Mouse (Mus musculus) CH12.LX (cell line): ENCODE data around the gene Chaf1a. TPM values are rescaled to one million over a fixed set of nuclear protein-coding genes. Genes with fewer than 3 reads are reported as not detected.

Experiments
- DNase-seq: peaks from one replicate; pipeline ENCODE4 v3.0.0-alpha.2; 2013; ENCODE audit errors: extremely low read depth
- H3K27ac ChIP-seq: 2 replicates; pipeline ENCODE4 v1.5.1; 2012; ENCODE audit warnings: low read depth, mild to moderate bottlenecking, control low read depth, moderate library complexity; ENCODE audit not compliant: insufficient read depth
- H3K27me3 ChIP-seq: replicated peaks from 2 replicates; pipeline ENCODE3; 2012; ENCODE audit warnings: inconsistent platforms
- H3K36me3 ChIP-seq, 2 experiments: replicated peaks in 1 of 2; 2 replicates each; pipeline versions ENCODE3 to v1.6.1; 2012; ENCODE audit warnings: inconsistent platforms in 1 of 2, low read length in 1 of 2, mild to moderate bottlenecking in 1 of 2, mixed read lengths in 1 of 2, moderate library complexity in 1 of 2; ENCODE audit not compliant: control insufficient read depth in 1 of 2, insufficient read depth in 1 of 2
- H3K4me1 ChIP-seq, 2 experiments: 2 replicates each; pipeline ENCODE4 v1.6.1; 2012; ENCODE audit warnings: inconsistent platforms in 1 of 2, moderate library complexity in 1 of 2; ENCODE audit not compliant: insufficient read depth in 2 of 2, control insufficient read depth in 1 of 2
- H3K4me2 ChIP-seq: 2 replicates; pipeline ENCODE4 v1.6.1; 2012; ENCODE audit warnings: low read depth, mild to moderate bottlenecking, control low read depth; ENCODE audit not compliant: poor library complexity, insufficient read depth, severe bottlenecking
- H3K4me3 ChIP-seq, 3 experiments: fragments of 150-350 bp in 1 of 3; sonication (generic) in 1 of 3; replicated peaks in 1 of 3; 2 replicates each; pipeline versions ENCODE3 to v1.5.1; 2011 to 2012; ENCODE audit warnings: low read depth in 2 of 3, low read length in 2 of 3, mild to moderate bottlenecking in 2 of 3, moderate library complexity in 2 of 3, control low read depth in 1 of 3, improper control_type of control experiment in 1 of 3, inconsistent platforms in 1 of 3, mixed read lengths in 1 of 3; ENCODE audit not compliant: poor library complexity in 1 of 3
- H3K79me2 ChIP-seq: replicated peaks from 2 replicates; pipeline ENCODE4 v1.6.1; 2012; ENCODE audit warnings: mild to moderate bottlenecking, moderate library complexity; ENCODE audit not compliant: control insufficient read depth, poor library complexity, insufficient read depth, severe bottlenecking; ENCODE audit errors: extremely low read depth
- H3K9ac ChIP-seq: 2 replicates; pipeline ENCODE4 v1.6.1; 2012; ENCODE audit warnings: low read depth, mild to moderate bottlenecking, control low read depth, moderate library complexity; ENCODE audit not compliant: insufficient read depth
- H3K9me3 ChIP-seq: replicated peaks from 2 replicates; pipeline ENCODE3; 2012; ENCODE audit warnings: low read length, inconsistent platforms, mixed read lengths
- CHD2 ChIP-seq: IDR thresholded peaks from 2 replicates; pipeline ENCODE4 v1.6.1; 2011; ENCODE audit warnings: low read length, improper control_type of control experiment
- CTCF ChIP-seq, 2 experiments: IDR thresholded peaks in 1 of 2; conservative IDR thresholded peaks in 1 of 2; 2 replicates each; pipeline ENCODE4 v1.5.1; 2011 to 2012; ENCODE audit warnings: low read depth in 2 of 2, low read length in 2 of 2, improper control_type of control experiment in 1 of 2, inconsistent platforms in 1 of 2, mild to moderate bottlenecking in 1 of 2, moderate library complexity in 1 of 2
- E2F4 ChIP-seq: IDR thresholded peaks from 2 replicates; pipeline ENCODE4 v1.6.1; 2011; ENCODE audit warnings: low read depth, low read length, improper control_type of control experiment; ENCODE audit not compliant: insufficient replicate concordance
- ELF1 ChIP-seq: IDR thresholded peaks from 2 replicates; pipeline ENCODE4 v1.6.1; 2014; ENCODE audit warnings: low read depth, mild to moderate bottlenecking, inconsistent platforms, low read length, improper control_type of control experiment
- EP300 ChIP-seq: IDR thresholded peaks from 2 replicates; pipeline ENCODE4 v1.6.1; 2011; ENCODE audit warnings: low read length, improper control_type of control experiment
- GABPA ChIP-seq: IDR thresholded peaks from 2 replicates; pipeline ENCODE4 v1.6.1; 2012; ENCODE audit warnings: low read depth, low read length, improper control_type of control experiment, inconsistent platforms; ENCODE audit not compliant: insufficient replicate concordance
- HCFC1 ChIP-seq: IDR thresholded peaks from 2 replicates; pipeline ENCODE4 v1.6.1; 2012; ENCODE audit warnings: low read depth, mild to moderate bottlenecking, inconsistent platforms, low read length, improper control_type of control experiment
- IRF4 ChIP-seq: IDR thresholded peaks from 2 replicates; pipeline ENCODE4 v1.6.1; 2014; ENCODE audit warnings: low read depth, mild to moderate bottlenecking, inconsistent platforms, low read length, improper control_type of control experiment
- JUND ChIP-seq: conservative IDR thresholded peaks from 2 replicates; pipeline ENCODE4 v1.6.1; 2011; ENCODE audit warnings: low read depth, low read length, improper control_type of control experiment
- MAFK ChIP-seq: IDR thresholded peaks from 2 replicates; pipeline ENCODE4 v1.6.1; 2011; ENCODE audit warnings: low read length, improper control_type of control experiment; ENCODE audit not compliant: insufficient replicate concordance
- MAX ChIP-seq: IDR thresholded peaks from 2 replicates; pipeline ENCODE4 v1.6.1; 2011; ENCODE audit warnings: low read length, improper control_type of control experiment
- MYC ChIP-seq: IDR thresholded peaks from 2 replicates; pipeline ENCODE4 v1.6.1; 2011; ENCODE audit warnings: low read depth, mild to moderate bottlenecking, improper control_type of control experiment, low read length
- NRF1 ChIP-seq: IDR thresholded peaks from 2 replicates; pipeline ENCODE4 v1.6.1; 2014; ENCODE audit warnings: low read depth, mild to moderate bottlenecking, inconsistent platforms, low read length, improper control_type of control experiment, moderate library complexity
- PAX5 ChIP-seq: IDR thresholded peaks from 2 replicates; pipeline ENCODE4 v1.6.1; 2012; ENCODE audit warnings: low read length, inconsistent platforms, mixed read lengths
- RAD21 ChIP-seq: IDR thresholded peaks from 2 replicates; pipeline ENCODE4 v1.6.1; 2011; ENCODE audit warnings: low read depth, mild to moderate bottlenecking, low read length, improper control_type of control experiment, moderate library complexity
- RCOR1 ChIP-seq: conservative IDR thresholded peaks from 2 replicates; pipeline ENCODE4 v1.6.1; 2012; ENCODE audit warnings: low read depth, mild to moderate bottlenecking, inconsistent platforms, low read length, improper control_type of control experiment
- UBTF ChIP-seq: IDR thresholded peaks from 2 replicates; pipeline ENCODE4 v1.6.1; 2012; ENCODE audit warnings: low read depth, mild to moderate bottlenecking, inconsistent platforms, low read length, improper control_type of control experiment, moderate library complexity
- USF2 ChIP-seq: conservative IDR thresholded peaks from 2 replicates; pipeline ENCODE4 v1.6.1; 2011; ENCODE audit warnings: low read depth, low read length, improper control_type of control experiment
- ZC3H11A ChIP-seq: IDR thresholded peaks from 2 replicates; pipeline ENCODE4 v1.6.1; 2012; ENCODE audit warnings: low read depth, mild to moderate bottlenecking, inconsistent platforms, low read length, improper control_type of control experiment
- ZKSCAN1 ChIP-seq: IDR thresholded peaks from 2 replicates; pipeline ENCODE4 v1.6.1; 2012; ENCODE audit warnings: low read depth, inconsistent platforms, low read length, improper control_type of control experiment, borderline replicate concordance
- ZMIZ1 ChIP-seq: IDR thresholded peaks from 2 replicates; pipeline ENCODE4 v1.6.1; 2012; ENCODE audit warnings: low read depth, mild to moderate bottlenecking, inconsistent platforms, low read length, improper control_type of control experiment
- dilution Hi-C: fragments of 300-500 bp; cut with MboI; formaldehyde crosslinking; loops from 2 replicates; pipeline ENCODE4 v1.14.3; 2020; ENCODE audit warnings: low sequenced_read_pairs; ENCODE audit not compliant: extremely low pct_unique_long_range_greater_than_20kb, extremely low pct_ligation_motif_present
- in situ Hi-C: fragments of 300-500 bp; cut with MboI; formaldehyde crosslinking; loops from 3 replicates; pipeline ENCODE4 v1.14.3; 2019; ENCODE audit warnings: low sequenced_read_pairs, low pct_ligation_motif_present, low pct_unique_long_range_greater_than_20kb, mixed read lengths
- polyA plus RNA-seq: library from polyadenylated mRNA; unstranded; fragments of >175 nt; gene quantifications from 2 replicates; pipeline ENCODE4 v1.2.1, GENCODE M21; 2012; ENCODE audit warnings: low read depth; ENCODE audit not compliant: insufficient read length
- total RNA-seq, 2 experiments: library from RNA; depleted of rRNA; stranded (reverse); fragments of 300-350 nt in 1 of 2; fragments of >200 nt in 1 of 2; gene quantifications; 2 replicates each; pipeline ENCODE4 v1.2.3; 2012 to 2014

The Chaf1a gene
- total and polyA plus RNA-seq, 3 experiments: 18.4 to 97.1 (median 39.3) TPM

DNA sequence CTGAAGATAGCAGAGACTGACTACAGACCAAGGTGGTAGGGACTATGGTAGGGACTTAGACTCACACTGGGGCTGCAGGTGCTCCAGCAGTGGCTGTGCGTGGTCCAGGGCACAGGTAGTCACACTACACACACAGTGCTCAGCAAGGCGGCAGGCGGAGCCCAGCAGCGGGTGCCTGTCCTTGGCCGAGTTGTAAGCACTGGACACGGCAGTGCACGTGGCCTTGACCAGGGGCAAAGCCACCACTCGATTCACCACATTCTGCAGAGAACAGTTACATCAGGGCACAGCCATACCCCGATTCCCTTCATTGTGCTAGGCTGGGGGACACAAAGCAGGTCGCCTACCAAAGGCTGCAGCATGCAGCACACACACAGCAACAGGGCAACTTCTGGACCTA lies 76.0 kb downstream of the Chaf1a start:
- Histone ChIP-seq H3K27ac (no peak overlapping the region), H3K79me2 (no peaks in the 10 kb centered on the region), H3K36me3 (peaks cover 0 to 8% of the 10 kb centered on the region in 2 experiments), H3K9me3 (no peaks in the 10 kb centered on the region), H3K27me3 (peaks cover 17% of the 10 kb centered on the region), H3K9ac (no peak overlapping the region), H3K4me2 (no peak overlapping the region), H3K4me3 (no peak overlapping the region), H3K4me1 (0 out of 4 replicates have a peak, but pooled peaks cover 0 to 2% of the 10 kb centered on the region in 2 experiments)
- TF ChIP-seq RCOR1 (no peak), HCFC1 (no peak), E2F4 (no peak), NRF1 (no peak), MAFK (no peak), PAX5 (no peak), ELF1 (no peak), ZC3H11A (no peak)
- no peak for DNase-seq
- dilution Hi-C loops (no loop called here), in situ Hi-C loops (loop anchor here (5.0 kb wide), 1 partner anchor 34 kb away; no protein-coding TSS in a partner anchor)

DNA sequence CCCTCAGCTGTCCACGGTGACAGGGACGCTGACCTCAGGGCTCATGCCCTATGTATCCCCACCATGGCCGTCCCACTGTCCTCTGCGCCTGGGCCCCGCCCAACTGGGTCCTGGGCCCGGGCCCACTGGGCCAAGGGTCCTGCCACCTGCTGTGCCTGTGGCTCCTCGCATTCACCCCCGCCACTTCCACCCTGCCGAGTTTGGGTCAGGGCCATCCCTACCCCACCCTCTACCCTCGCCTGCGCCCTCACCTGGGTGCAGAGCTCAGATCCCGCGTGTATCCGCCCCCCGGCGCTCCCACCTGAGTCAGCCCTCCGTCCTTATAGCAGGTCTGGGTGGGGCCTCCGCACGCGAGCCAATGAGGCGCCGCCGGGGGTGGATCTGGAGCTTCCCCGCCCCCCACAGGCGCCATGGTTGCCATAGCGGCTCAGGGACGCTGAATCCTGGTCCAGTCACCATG lies 77.0 kb downstream of the Chaf1a start, which contains the start of gene Plin5:
Gene Plin5 (minus strand): TSS at position 346 of the 460 bp plus-strand sequence.
- no peak within 1 kb of the TSS for H3K27ac ChIP-seq
- peaks cover 2% of the 10 kb centered on the region for H3K9me3 ChIP-seq
- H3K4me2 ChIP-seq: no peak within 1 kb of the TSS
- no peak for DNase-seq
- in situ Hi-C loops: loop anchor here (5.0 kb wide), 1 partner anchor 35 kb away; no protein-coding TSS in a partner anchor
- no peak within 1 kb of the TSS for H3K4me3 ChIP-seq
- H3K36me3 ChIP-seq: peaks cover 0 to 4% of the 10 kb centered on the region in 2 experiments
- no peaks in the 10 kb centered on the region for H3K79me2 ChIP-seq
- H3K27me3 ChIP-seq: peaks cover 24% of the 10 kb centered on the region
- TF ChIP-seq E2F4 (no peak), MYC (no peak), ZMIZ1 (no peak), ZKSCAN1 (no peak), USF2 (no peak), MAX (no peak), JUND (no peak), NRF1 (no peak), IRF4 (no peak), UBTF (no peak), CTCF (conservative IDR thresholded peaks at IDR 0.05 in 1 of 2, IDR thresholded peaks at IDR 0.05 in 1 of 2; ENCODE audit: low read depth in 2 of 2, low read length in 2 of 2) (no peak), RAD21 (no peak), RCOR1 (no peak), EP300 (no peak), CHD2 (no peak; the same call in 1 of the 2 replicates), GABPA (no peak)
- dilution Hi-C loops: no loop called here
- H3K4me1 ChIP-seq: 0 out of 4 replicates have a peak, but pooled peaks cover 0 to 2% of the 10 kb centered on the region in 2 experiments
- H3K9ac ChIP-seq: no peak within 1 kb of the TSS
